Mouse (Mus musculus) cerebellum, adult 11 months (tissue): Measurements from ENCODE around the gene Rpain.

Experiments
- DNase-seq: peaks from one replicate; pipeline ENCODE4 v3.0.0; 2022

Gene Rpain

DNA sequence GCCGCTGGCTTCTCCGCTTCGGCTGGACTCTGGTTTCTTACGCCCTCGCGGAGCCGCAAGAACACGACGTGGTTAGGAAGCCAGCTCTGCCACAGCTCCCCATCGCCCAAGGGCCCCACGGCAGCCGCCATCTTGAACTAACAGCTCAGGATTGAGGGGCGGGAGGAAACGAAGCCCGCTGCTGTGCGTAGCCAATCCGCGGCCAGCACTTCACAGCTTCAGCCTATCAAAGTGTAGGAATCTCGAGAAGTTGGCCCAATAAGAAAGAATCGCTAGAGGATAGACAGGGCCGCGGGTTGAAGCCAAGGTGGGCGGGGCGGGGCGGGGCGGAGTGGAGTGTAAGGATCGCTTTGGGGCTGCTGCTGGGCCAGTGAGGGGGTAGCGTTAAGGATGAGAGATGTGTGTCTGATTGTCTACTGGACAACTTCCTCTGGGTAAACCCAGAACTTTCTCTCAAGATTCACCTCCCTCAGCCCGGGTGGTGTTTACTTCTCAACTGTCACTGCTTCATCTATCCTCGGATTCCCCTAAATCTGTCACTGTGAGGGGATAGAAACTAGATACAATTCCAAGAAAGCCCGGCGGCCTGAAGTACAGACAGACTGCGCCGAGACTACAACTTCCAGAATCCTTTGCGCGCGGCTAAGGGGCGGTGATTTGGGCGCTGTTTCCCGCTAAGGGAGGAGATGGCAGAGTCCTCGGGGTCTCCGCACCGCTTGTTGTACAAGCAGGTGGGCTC lies at the start of gene Rpain, which contains the start of gene Nup88:
Gene Rpain, plus strand, starts transcription at position 393 of the 739 bp plus-strand sequence.
Gene Nup88, minus strand, starts transcription at position 153 of the 739 bp plus-strand sequence.
- DNase-seq: peak; percentile 91

- DNase-seq: no peak
These were observed 38.6 kb upstream of the Rpain start for GRCm38 (mm10) chr11:70931461-70931860.

- DNase-seq: no peak
These were observed 34.7 kb upstream of the Rpain start for GRCm38 (mm10) chr11:70935316-70935715.

DNA sequence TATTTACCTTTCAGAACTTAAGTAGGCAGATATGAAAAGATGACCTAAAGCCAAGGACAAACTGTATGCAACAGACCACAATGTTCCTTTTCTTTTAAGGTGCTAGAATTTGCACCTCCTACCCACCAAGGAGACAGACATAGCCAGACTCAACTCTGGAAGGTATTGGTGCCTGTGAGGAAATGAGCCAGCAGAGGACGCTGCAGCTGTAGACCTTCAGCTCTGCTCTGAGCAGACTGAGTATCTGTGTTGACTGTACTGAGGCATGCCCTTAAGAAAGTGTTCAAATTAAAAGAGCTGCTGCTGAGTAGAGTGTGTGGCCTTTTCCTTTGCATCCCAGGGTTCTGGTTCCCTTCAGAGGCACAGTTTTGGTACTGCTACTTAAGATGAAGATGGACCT lies 27.4 kb upstream of the Rpain start:
- DNase-seq: no peak

DNA sequence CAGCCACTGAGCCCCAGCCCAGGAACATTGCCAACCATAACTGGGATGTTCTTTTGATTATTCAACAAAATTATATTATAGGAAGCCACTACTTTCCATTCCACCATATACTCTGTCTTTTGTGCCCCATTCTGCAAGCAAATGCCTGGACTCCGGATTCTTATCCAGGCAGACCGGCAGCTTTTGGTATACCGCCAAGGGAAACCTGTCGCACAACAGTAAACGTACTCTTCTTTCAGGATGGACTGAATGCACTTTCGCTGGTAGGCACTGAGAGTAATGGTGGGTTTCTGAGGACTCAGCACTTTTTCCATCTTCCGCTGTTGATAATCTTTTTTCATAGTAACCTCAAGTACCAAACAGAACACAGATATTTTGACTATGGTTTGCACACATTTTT lies 26.4 kb upstream of the Rpain start:
- DNase-seq: no peak

GRCm38 (mm10) chr11:70944935-70945817 lies 24.8 kb upstream of the Rpain start:
- DNase-seq: no peak

- no peak for DNase-seq
These were observed 15.3 kb upstream of the Rpain start for GRCm38 (mm10) chr11:70954711-70955110.

DNA sequence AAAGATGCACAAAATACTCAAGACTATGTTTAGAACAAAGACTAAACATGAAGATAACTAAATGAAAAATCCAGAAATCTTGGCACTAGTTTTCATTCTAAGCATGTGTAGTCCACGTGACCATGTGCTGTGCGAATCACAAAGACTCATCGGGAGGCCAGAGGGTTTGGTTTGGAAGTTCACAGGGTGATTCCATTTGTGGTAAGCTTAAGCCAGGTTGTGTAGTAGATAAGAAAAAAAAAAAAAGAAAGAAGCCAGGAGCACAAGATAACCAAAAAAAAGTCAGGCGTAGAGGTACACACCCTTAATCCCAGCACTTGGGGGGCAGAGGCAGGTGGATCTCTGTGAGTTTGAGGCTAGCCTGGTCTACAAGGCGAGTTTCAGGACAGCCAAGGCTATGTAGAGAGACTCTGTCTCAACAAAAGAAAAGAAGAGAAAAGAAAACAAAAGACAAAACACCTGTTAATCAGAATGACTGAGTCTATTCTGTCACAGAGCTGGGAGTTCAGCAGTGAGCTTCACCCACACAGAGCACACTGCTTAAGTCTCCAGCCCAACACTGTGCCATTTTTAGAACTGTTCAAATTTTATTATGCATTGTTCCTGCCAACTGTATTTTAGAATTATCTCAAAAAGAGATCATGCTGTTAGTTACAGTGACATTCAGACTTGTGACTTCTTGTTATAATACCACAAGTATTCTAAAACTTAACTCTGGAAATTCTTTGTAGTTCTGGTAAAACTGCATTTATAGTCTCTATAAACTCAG lies 9.0 kb upstream of the Rpain start:
- DNase-seq: no peak

DNA sequence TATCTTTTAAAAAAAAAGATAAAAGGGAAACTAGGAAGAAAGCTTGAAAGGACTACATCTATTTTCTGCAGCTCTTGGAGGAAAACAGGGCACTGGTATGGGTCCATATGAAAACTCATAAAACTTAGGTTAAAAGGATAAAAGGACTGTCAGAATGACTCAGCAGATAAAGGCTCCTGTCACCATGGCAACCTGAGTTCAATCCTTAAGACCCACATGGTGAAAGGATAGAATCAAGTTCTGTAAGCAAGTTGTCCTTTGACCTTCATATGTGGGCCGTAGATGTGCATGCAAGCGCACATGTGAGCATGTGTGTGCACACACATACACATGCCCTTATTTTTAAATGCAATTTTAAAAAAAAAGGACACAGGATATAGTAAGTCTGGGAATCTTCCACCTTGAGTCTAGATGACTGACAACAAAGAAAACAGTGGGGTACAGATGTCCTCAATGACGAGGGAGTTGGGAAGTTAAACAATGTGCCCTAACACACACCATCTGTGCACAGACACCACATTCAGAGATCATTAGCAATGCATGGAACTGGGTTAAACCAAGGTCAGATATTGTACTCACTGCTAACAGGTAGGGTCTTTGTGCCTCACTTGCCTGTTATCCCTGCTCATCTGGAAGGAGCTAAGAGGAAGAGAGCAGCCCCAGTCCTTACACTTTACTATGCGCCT lies 5.6 kb upstream of the Rpain start:
- DNase-seq: no peak

DNA sequence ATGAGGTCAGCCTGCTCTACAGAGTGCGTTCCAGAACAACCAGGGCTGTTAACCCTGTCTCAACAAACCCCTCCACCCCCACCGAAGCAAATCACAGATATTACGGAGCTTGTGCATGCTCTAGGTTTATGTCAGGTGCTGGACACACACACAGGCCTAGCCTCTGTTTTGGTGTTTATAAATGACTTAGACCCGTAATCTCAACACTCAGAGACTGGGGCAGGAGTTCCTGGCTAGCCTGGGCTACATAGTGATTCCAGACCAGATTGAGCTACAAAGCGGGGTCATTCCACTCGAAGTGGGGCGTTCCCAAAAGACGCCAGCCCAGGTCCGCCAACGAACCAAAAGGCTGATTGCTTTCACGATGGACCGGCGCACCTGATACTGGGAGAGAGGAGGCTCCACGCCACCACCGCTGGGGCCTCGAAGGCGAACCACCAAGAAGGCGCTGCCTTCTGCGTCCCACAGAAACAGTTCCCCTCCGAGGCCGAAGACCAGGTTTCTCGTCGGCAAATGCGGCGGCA lies 680 bp upstream of the Rpain start:
- DNase-seq: no peak

- no peak for DNase-seq
These were observed 837 bp downstream of the Rpain start for GRCm38 (mm10) chr11:70970560-70971540.

DNA sequence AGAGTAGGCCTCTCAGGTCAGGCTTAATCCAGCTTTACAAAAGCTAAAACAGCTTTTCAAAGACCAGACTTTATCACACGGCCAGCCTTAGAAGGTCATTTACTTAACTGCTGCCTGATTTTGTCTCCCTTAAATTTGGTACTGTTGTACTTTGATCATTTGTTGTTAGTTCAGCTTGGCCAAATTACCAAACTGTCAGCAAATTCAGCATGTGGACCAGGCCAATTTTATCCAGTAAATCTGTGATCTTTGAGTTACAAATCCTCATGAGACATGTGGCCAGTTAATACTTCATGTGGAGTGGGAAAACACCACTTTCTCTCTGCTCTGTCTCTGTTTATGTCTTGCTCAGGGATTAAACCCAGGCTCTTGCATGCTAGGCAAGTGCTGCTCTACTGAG lies 2.6 kb downstream of the Rpain start:
- no peak for DNase-seq

DNA sequence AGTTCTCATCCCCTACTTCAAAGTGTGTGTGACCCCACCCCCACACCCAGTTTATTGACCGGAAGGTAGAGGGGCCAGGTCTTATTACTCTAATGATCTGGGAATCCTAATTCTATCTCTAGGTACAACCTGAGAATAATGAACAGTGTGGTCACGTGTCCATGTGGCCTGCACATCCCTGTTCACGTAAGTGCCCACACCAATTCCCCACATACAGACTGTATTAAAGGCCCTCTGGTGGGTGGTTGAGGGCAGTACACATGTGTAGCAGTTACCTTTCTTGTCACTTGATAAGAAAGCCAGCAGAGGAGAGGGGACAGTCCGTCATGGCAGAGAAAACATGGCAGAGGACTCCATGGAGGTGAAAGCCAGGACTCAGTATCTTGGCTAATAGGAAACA lies 3.9 kb downstream of the Rpain start:
- no peak for DNase-seq

DNA sequence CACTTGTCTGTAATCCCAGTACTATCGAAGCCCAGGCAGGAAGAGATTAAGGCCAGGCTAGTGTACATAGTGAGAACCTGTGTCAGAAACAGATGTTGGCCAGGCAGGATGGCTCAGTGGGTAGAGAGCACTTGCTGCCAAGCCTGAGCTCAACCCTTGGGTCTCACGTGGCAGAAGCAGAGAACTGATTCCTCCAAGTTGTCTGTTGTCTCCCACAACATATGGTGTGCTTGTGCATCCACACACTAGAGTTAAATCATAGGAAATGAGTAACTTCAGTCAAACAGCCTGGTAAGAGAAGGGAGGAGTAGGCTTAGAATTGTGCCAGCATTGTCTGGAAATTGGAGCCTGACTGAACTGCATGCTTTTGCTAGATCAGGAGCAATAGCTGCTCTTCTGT lies 5.2 kb downstream of the Rpain start:
- no peak for DNase-seq

- no peak for DNase-seq
These were observed 7.3 kb downstream of the Rpain start for GRCm38 (mm10) chr11:70977293-70977692.

DNA sequence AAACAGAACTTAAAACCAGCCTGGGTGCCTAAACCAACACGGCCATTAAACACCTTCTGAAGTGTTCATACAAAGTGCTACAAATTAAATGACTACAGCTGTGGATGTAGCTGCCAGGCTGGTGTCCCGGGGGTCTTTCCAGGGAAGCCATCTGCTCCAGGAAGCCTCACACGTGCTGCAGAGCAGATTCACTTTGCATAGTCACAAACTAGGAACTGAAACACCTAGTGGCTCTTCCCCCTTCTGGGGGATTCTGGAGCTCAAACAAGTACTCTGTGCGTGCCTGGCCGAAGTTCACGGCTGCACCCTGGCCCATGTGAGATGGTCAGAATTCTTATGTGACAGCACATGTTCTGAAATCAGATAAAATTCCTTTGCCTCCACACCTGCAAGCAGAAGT lies 10.2 kb downstream of the Rpain start:
- no peak for DNase-seq

GRCm38 (mm10) chr11:70980751-70981510 lies 10.9 kb downstream of the Rpain start:
- no peak for DNase-seq

DNA sequence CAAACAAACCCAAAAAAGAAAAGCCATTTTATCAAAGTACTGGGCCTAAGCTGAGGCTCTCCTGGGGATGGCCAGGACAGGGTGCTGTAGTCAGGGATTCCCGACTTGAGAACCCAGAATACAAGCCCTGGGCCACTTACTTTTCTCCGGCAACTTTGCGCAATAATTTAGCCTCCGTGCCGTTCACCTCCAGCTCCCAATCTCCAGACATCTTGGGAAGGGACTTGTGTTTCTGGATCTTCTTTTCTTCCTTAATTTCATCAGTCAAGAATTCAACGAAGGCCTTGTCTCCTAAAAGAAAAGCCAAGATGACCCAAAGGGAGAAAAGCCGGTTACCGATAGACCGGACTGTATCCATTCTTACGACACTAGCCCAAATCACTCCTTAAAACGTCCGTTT lies 12.0 kb downstream of the Rpain start:
- DNase-seq: no peak

GRCm38 (mm10) chr11:70982557-70983228 lies 12.7 kb downstream of the Rpain start, which contains the start of gene C1qbp:
Gene C1qbp, minus strand, starts transcription at chr11:70983026.
- peak; percentile 91 for DNase-seq

DNA sequence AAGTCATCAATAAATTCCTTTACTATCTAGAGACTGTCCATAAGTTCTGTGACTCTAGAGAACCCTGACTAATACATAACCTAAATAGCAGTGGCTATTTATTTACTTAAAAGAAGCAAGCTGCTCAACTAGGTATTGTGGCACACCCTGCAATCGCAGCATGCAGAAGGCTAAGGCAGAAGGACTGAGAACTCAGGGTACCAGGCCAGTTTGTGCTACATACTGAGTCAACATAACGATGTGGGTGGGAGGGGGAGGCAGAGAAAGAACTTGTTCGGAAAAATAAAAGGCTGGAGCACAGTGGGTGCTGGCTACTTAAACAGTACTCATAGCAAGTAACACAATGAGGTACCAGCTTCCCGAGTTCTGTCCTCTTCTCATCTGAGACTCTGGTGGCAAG lies 31.2 kb downstream of the Rpain start:
- no peak for DNase-seq
